Mouse (Mus musculus) olfactory bulb, adult 2 months (tissue): ENCODE measurements around the gene Tas2r138.

ENCODE experiments used
- CTCF ChIP-seq: fragments of 200-500 bp; IDR thresholded peaks from 2 replicates; pipeline ENCODE4 v1.5.1; 2012; ENCODE audit warnings: low read depth, mild to moderate bottlenecking, low read length, moderate library complexity; ENCODE audit not compliant: insufficient read depth
- POLR2A ChIP-seq: fragments of 200-500 bp; IDR thresholded peaks from 2 replicates; pipeline ENCODE4 v1.6.1; 2012; ENCODE audit warnings: mild to moderate bottlenecking, low read depth, low read length, moderate library complexity; ENCODE audit not compliant: insufficient read depth

GRCm38 (mm10) chr6:40626111-40626510 is 13.0 kb upstream of the Tas2r138 start:
- no peak for TF ChIP-seq CTCF
- no peak for TF ChIP-seq POLR2A
